Mouse (Mus musculus): Measurements from ENCODE around the gene Pop7. TPM values are rescaled to one million over a fixed set of nuclear protein-coding genes. Genes with fewer than 3 reads are reported as not detected.

Gene Pop7
- polyA plus RNA-seq, 1 experiment from 2014 or later: 54.0 TPM

Small RNA genes lying within 50 kb of the gene (microRNA-seq; reads per million reads assigned to microRNA genes)
- not detected for gene Mir6418

Other genes with a start within 250 kb of the Pop7 start
- gene Ache, start 215.0 kb downstream of the Pop7 start, polyA plus RNA-seq (2016; fragmentation: Nextera tagmentation; extraction: Ambion mirVana): 7.1 and 8.2 TPM in 2 replicates
- 6.7 and 8.2 TPM in 2 replicates for gene Ufsp1, start 207.9 kb downstream of the Pop7 start, polyA plus RNA-seq (2016; fragmentation: Nextera tagmentation; extraction: Ambion mirVana)
- 171 and 177 TPM in 2 replicates for gene Srrt, start 194.8 kb downstream of the Pop7 start, polyA plus RNA-seq (2016; fragmentation: Nextera tagmentation; extraction: Ambion mirVana)
- 87.1 and 93.4 TPM in 2 replicates for gene Trip6, start 188.1 kb downstream of the Pop7 start, polyA plus RNA-seq (2016; fragmentation: Nextera tagmentation; extraction: Ambion mirVana)
- gene Slc12a9, start 168.9 kb downstream of the Pop7 start, polyA plus RNA-seq (2016; fragmentation: Nextera tagmentation; extraction: Ambion mirVana): 16.0 and 18.8 TPM in 2 replicates
- 87.3 and 91.6 TPM in 2 replicates for gene Ephb4, start 152.4 kb downstream of the Pop7 start, polyA plus RNA-seq (2016; fragmentation: Nextera tagmentation; extraction: Ambion mirVana)
- gene Zan, start 25.5 kb downstream of the Pop7 start, polyA plus RNA-seq (2016; fragmentation: Nextera tagmentation; extraction: Ambion mirVana): 0.17 and 0.28 TPM in 2 replicates
- gene Gigyf1, start 16.0 kb upstream of the Pop7 start, polyA plus RNA-seq (2016; fragmentation: Nextera tagmentation; extraction: Ambion mirVana): 17.4 and 18.1 TPM in 2 replicates
- 0.34 and 0.47 TPM in 2 replicates for gene Epo, start 30.7 kb upstream of the Pop7 start, polyA plus RNA-seq (2016; fragmentation: Nextera tagmentation; extraction: Ambion mirVana)
- gene Gnb2, start 31.0 kb upstream of the Pop7 start, polyA plus RNA-seq (2016; fragmentation: Nextera tagmentation; extraction: Ambion mirVana): 382 and 409 TPM in 2 replicates
- gene Actl6b, start 51.0 kb upstream of the Pop7 start, polyA plus RNA-seq (2016; fragmentation: Nextera tagmentation; extraction: Ambion mirVana): 6.1 and 9.3 TPM in 2 replicates
- 0.95 and 1.3 TPM in 2 replicates for gene Tfr2, start 67.3 kb upstream of the Pop7 start, polyA plus RNA-seq (2016; fragmentation: Nextera tagmentation; extraction: Ambion mirVana)
- 28.4 and 28.7 TPM in 2 replicates for gene Mospd3, start 98.5 kb upstream of the Pop7 start, polyA plus RNA-seq (2016; fragmentation: Nextera tagmentation; extraction: Ambion mirVana)
- gene Pcolce, start 111.3 kb upstream of the Pop7 start, polyA plus RNA-seq (2016; fragmentation: Nextera tagmentation; extraction: Ambion mirVana): 124 and 128 TPM in 2 replicates
- gene Fbxo24, start 126.5 kb upstream of the Pop7 start, polyA plus RNA-seq (2016; fragmentation: Nextera tagmentation; extraction: Ambion mirVana): 0.22 and 0.36 TPM in 2 replicates
- 30.8 and 34.0 TPM in 2 replicates for gene Lrch4, start 126.6 kb upstream of the Pop7 start, polyA plus RNA-seq (2016; fragmentation: Nextera tagmentation; extraction: Ambion mirVana)
- gene Gm20605, start 126.7 kb upstream of the Pop7 start, polyA plus RNA-seq (2016; fragmentation: Nextera tagmentation; extraction: Ambion mirVana): 9.2 and 11.8 TPM in 2 replicates
- gene Sap25, start 138.8 kb upstream of the Pop7 start, polyA plus RNA-seq (2016; fragmentation: Nextera tagmentation; extraction: Ambion mirVana): 6.6 and 6.8 TPM in 2 replicates
- gene Irs3, start 143.2 kb upstream of the Pop7 start, polyA plus RNA-seq (2016; fragmentation: Nextera tagmentation; extraction: Ambion mirVana): 0.18 and 0.34 TPM in 2 replicates
- gene Agfg2, start 182.2 kb upstream of the Pop7 start, polyA plus RNA-seq (2016; fragmentation: Nextera tagmentation; extraction: Ambion mirVana): 21.7 and 22.2 TPM in 2 replicates
- gene Nyap1, start 239.1 kb upstream of the Pop7 start, polyA plus RNA-seq (2016; fragmentation: Nextera tagmentation; extraction: Ambion mirVana): 3.7 and 4.6 TPM in 2 replicates
- gene Tsc22d4, start 243.2 kb upstream of the Pop7 start, polyA plus RNA-seq (2016; fragmentation: Nextera tagmentation; extraction: Ambion mirVana): 129 and 133 TPM in 2 replicates

All from embryonic facial prominence, embryonic 12.5 days (tissue).